Mouse (Mus musculus): Measurements from ENCODE around the gene 2200002D01Rik. TPM values are rescaled to one million over a fixed set of nuclear protein-coding genes. Genes with fewer than 3 reads are reported as not detected.

The 2200002D01Rik gene
- polyA plus RNA-seq, 1 experiment from 2014 or later = 1.5 TPM

GRCm38 (mm10) chr7:29202577-29202976 is 45.7 kb downstream of the 2200002D01Rik start:
- H3K27ac ChIP-seq = no peak overlapping the region
- no peaks in the 10 kb centered on the region for H3K36me3 ChIP-seq (replicated peaks)
- no peaks in the 10 kb centered on the region for H3K27me3 ChIP-seq (replicated peaks)
- H3K9me3 ChIP-seq = no peaks in the 10 kb centered on the region
- 83% methylated on average over 6 of the region's 6 CpGs for WGBS
- H3K4me3 ChIP-seq = no peak overlapping the region
- no peaks in the 10 kb centered on the region for H3K4me1 ChIP-seq
- H3K9ac ChIP-seq = no peak overlapping the region
- no peak overlapping the region for H3K4me2 ChIP-seq
- ATAC-seq (replicated peaks) = no peak

Other genes with a start within 250 kb of the 2200002D01Rik start
- gene Ryr1, start 123.3 kb downstream of the 2200002D01Rik start, polyA plus RNA-seq (2015; fragmentation: Nextera tagmentation; extraction: Ambion mirVana) = 11.8 and 12.4 TPM in 2 replicates
- 0.90 and 0.95 TPM in 2 replicates for gene Rasgrp4, start 113.6 kb downstream of the 2200002D01Rik start, polyA plus RNA-seq (2015; fragmentation: Nextera tagmentation; extraction: Ambion mirVana)
- gene Fam98c, start 92.2 kb downstream of the 2200002D01Rik start, polyA plus RNA-seq (2015; fragmentation: Nextera tagmentation; extraction: Ambion mirVana) = 21.8 and 27.9 TPM in 2 replicates
- gene Ggn, start 78.3 kb downstream of the 2200002D01Rik start, polyA plus RNA-seq (2015; fragmentation: Nextera tagmentation; extraction: Ambion mirVana) = 0.37 and 1.1 TPM in 2 replicates
- 11.3 and 11.5 TPM in 2 replicates for gene Spred3, start 78.1 kb downstream of the 2200002D01Rik start, polyA plus RNA-seq (2015; fragmentation: Nextera tagmentation; extraction: Ambion mirVana)
- gene Psmd8, start 67.8 kb downstream of the 2200002D01Rik start, polyA plus RNA-seq (2015; fragmentation: Nextera tagmentation; extraction: Ambion mirVana) = 282 and 290 TPM in 2 replicates
- 4.2 and 5.3 TPM in 2 replicates for gene Catsperg1, start 34.4 kb downstream of the 2200002D01Rik start, polyA plus RNA-seq (2015; fragmentation: Nextera tagmentation; extraction: Ambion mirVana)
- gene Kcnk6, start 16.0 kb downstream of the 2200002D01Rik start, polyA plus RNA-seq (2015; fragmentation: Nextera tagmentation; extraction: Ambion mirVana) = 1.2 and 1.4 TPM in 2 replicates
- gene Yif1b, start 10.1 kb downstream of the 2200002D01Rik start, polyA plus RNA-seq (2015; fragmentation: Nextera tagmentation; extraction: Ambion mirVana) = 91.2 and 95.1 TPM in 2 replicates
- 72.4 and 77.3 TPM in 2 replicates for gene Spint2, start 33.4 kb upstream of the 2200002D01Rik start, polyA plus RNA-seq (2015; fragmentation: Nextera tagmentation; extraction: Ambion mirVana)
- gene Ppp1r14a, start 40.8 kb upstream of the 2200002D01Rik start, polyA plus RNA-seq (2015; fragmentation: Nextera tagmentation; extraction: Ambion mirVana) = 3.3 and 4.3 TPM in 2 replicates
- 256 and 261 TPM in 2 replicates for gene Dpf1, start 55.5 kb upstream of the 2200002D01Rik start, polyA plus RNA-seq (2015; fragmentation: Nextera tagmentation; extraction: Ambion mirVana)

Measured in midbrain, embryonic 15.5 days (tissue).